Mouse (Mus musculus) kidney, postnatal 0 days (tissue): ENCODE measurements around the gene Ptk7. TPM values are rescaled to one million over a fixed set of nuclear protein-coding genes. Genes with fewer than 3 reads are reported as not detected.
A peak's percentile ranks its signal among the peaks of the same experiment; 100 is the strongest.

Source experiments
- ATAC-seq: fragments of 200-750 bp; cut with Nextera tagmentation; replicated peaks from 2 replicates; pipeline ENCODE4 v1.8.0; 2017; ENCODE audit warnings: low read depth, moderate number of reproducible peaks, moderate TSS enrichment, moderate library complexity; ENCODE audit not compliant: low FRiP score
- DNase-seq: peaks from one replicate; pipeline ENCODE4 v3.0.0-alpha.2; 2016; ENCODE audit warnings: low spot score
- H3K27ac ChIP-seq: fragments of 300-500 bp; sonication (generic); 2 replicates; pipeline ENCODE4 v1.5.1; 2014; ENCODE audit warnings: mild to moderate bottlenecking
- H3K27me3 ChIP-seq: fragments of 300-500 bp; sonication (generic); 2 replicates; pipeline ENCODE4 v1.6.1; 2014; ENCODE audit warnings: low read length, mixed read lengths; ENCODE audit not compliant: insufficient read depth
- H3K36me3 ChIP-seq: fragments of 300-500 bp; sonication (generic); 2 replicates; pipeline ENCODE4 v1.6.1; 2014; ENCODE audit warnings: low read length, mixed read lengths; ENCODE audit not compliant: insufficient read depth
- H3K4me1 ChIP-seq: fragments of 300-500 bp; sonication (generic); replicated peaks from 2 replicates; pipeline ENCODE4 v1.6.1; 2014; ENCODE audit warnings: antibody characterized with exemption, low read length, mixed read lengths; ENCODE audit not compliant: insufficient read depth
- H3K4me2 ChIP-seq: fragments of 300-500 bp; sonication (generic); 2 replicates; pipeline ENCODE4 v1.6.1; 2014; ENCODE audit warnings: mild to moderate bottlenecking, low read length, moderate library complexity, mixed read lengths
- H3K4me3 ChIP-seq: fragments of 300-500 bp; sonication (generic); replicated peaks from 2 replicates; pipeline ENCODE4 v1.5.1; 2014; ENCODE audit warnings: low read depth, low read length
- H3K9ac ChIP-seq: fragments of 300-500 bp; sonication (generic); 2 replicates; pipeline ENCODE4 v1.6.1; 2014; ENCODE audit warnings: low read depth, low read length
- H3K9me3 ChIP-seq: fragments of 300-500 bp; sonication (generic); replicated peaks from 2 replicates; pipeline ENCODE4 v1.6.1; 2016; ENCODE audit warnings: low read length, inconsistent platforms, mixed read lengths
- CTCF ChIP-seq: IDR thresholded peaks from 2 replicates; pipeline ENCODE4 v1.5.1; 2016; ENCODE audit warnings: antibody characterized with exemption, low read depth, mild to moderate bottlenecking, moderate library complexity
- WGBS: fragments of 180-500 bp; shearing (Covaris S2); extraction: QIAGEN DNeasy Blood & Tissue Kit; methylation state at CpG from one replicate; pipeline ENCODE4 v1.1.7; 2014; 5-methylcytosine and 5-hydroxymethylcytosine counted together
- polyA plus RNA-seq: library from polyadenylated mRNA; unstranded; fragments of >200 nt; fragmentation: Nextera tagmentation; extraction: Ambion mirVana; gene quantifications from 2 replicates; pipeline ENCODE4 v1.2.1, GENCODE M21; 2015

The Ptk7 gene
- polyA plus RNA-seq = 94.0 and 103 TPM in 2 replicates

- DNase-seq = peak; percentile 94
- Histone ChIP-seq H3K4me2 (peak within 1 kb of the TSS; percentile 80), H3K9me3 (no peaks in the 10 kb centered on the region), H3K4me1 (peaks cover 33% of the 10 kb centered on the region), H3K9ac (peak within 1 kb of the TSS; percentile 95), H3K4me3 (peak within 1 kb of the TSS; percentile 91), H3K27ac (peak within 1 kb of the TSS; percentile 97), H3K36me3 (0 out of 2 replicates have a peak, but pooled peaks cover 9% of the 10 kb centered on the region), H3K27me3 (no peaks in the 10 kb centered on the region)
- no peak for TF ChIP-seq CTCF
- under 1% methylated on average over 81 of the region's 90 CpGs for WGBS
- peak; percentile 48 for ATAC-seq
Observed at GRCm38 (mm10) chr17:46628791-46629684, at the start of gene Ptk7. Gene Ptk7 (minus strand): TSS chr17:46629504.

GRCm38 (mm10) chr17:46678911-46679310, 49.6 kb upstream of the Ptk7 start:
- peak; percentile 23 for DNase-seq
- 35% methylated on average over 9 of the region's 9 CpGs for WGBS
- no peak overlapping the region for H3K4me3 ChIP-seq
- peak overlapping the region; percentile 47; the same call in 1 of the 2 replicates for H3K27ac ChIP-seq
- no peaks in the 10 kb centered on the region for H3K27me3 ChIP-seq
- no peak for ATAC-seq
- TF ChIP-seq CTCF = no peak
- H3K4me1 ChIP-seq = peaks cover 29% of the 10 kb centered on the region; the same call in 1 of the 2 replicates
- peak overlapping the region; percentile 73 for H3K4me2 ChIP-seq
- H3K36me3 ChIP-seq = peaks cover 37% of the 10 kb centered on the region
- H3K9ac ChIP-seq = peak overlapping the region; percentile 66; the same call in 1 of the 2 replicates
- H3K9me3 ChIP-seq = no peaks in the 10 kb centered on the region

GRCm38 (mm10) chr17:46678416-46678815, 49.1 kb upstream of the Ptk7 start, which contains the start of gene Mea1:
Gene Mea1 (plus strand): TSS chr17:46678793.
- Histone ChIP-seq H3K4me2 (peak within 1 kb of the TSS; percentile 73), H3K4me3 (peak within 1 kb of the TSS; percentile 57), H3K4me1 (peaks cover 31% of the 10 kb centered on the region; the same call in 1 of the 2 replicates), H3K27ac (peak within 1 kb of the TSS; percentile 78; the same call in 1 of the 2 replicates), H3K9me3 (no peaks in the 10 kb centered on the region), H3K9ac (peak within 1 kb of the TSS; percentile 66; the same call in 1 of the 2 replicates), H3K27me3 (no peaks in the 10 kb centered on the region), H3K36me3 (peaks cover 32% of the 10 kb centered on the region)
- no peak for ATAC-seq
- 63% methylated on average over 8 of the region's 9 CpGs for WGBS
- no peak for TF ChIP-seq CTCF
- DNase-seq = no peak

GRCm38 (mm10) chr17:46674530-46675283, 45.4 kb upstream of the Ptk7 start:
- H3K4me2 ChIP-seq = peak overlapping the region; percentile 72
- H3K4me1 ChIP-seq = peaks cover 27% of the 10 kb centered on the region; the same call in 1 of the 2 replicates
- H3K9me3 ChIP-seq = no peaks in the 10 kb centered on the region
- no peak for TF ChIP-seq CTCF
- peak overlapping the region; percentile 81 for H3K4me3 ChIP-seq
- H3K36me3 ChIP-seq = peaks cover 30% of the 10 kb centered on the region
- WGBS = 18% methylated on average over 15 of the region's 15 CpGs
- peak overlapping the region; percentile 91 for H3K27ac ChIP-seq
- no peaks in the 10 kb centered on the region for H3K27me3 ChIP-seq
- no peak for DNase-seq
- peak; percentile 18; the same call in 1 of the 2 replicates for ATAC-seq
- peak overlapping the region; percentile 83 for H3K9ac ChIP-seq

GRCm38 (mm10) chr17:46673850-46674529, 44.7 kb upstream of the Ptk7 start, which contains the start of gene Rrp36:
Gene Rrp36 (minus strand): TSS chr17:46674352.
- Histone ChIP-seq H3K4me3 (peak within 1 kb of the TSS; percentile 81), H3K36me3 (peaks cover 36% of the 10 kb centered on the region), H3K4me2 (peak within 1 kb of the TSS; percentile 72), H3K9me3 (no peaks in the 10 kb centered on the region), H3K27me3 (no peaks in the 10 kb centered on the region), H3K4me1 (peaks cover 20% of the 10 kb centered on the region; the same call in 1 of the 2 replicates), H3K9ac (peak within 1 kb of the TSS; percentile 83), H3K27ac (peak within 1 kb of the TSS; percentile 91)
- ATAC-seq (peak; percentile 84), DNase-seq (peak; percentile 98)
- no peak for TF ChIP-seq CTCF
- WGBS = under 1% methylated on average over 43 of the region's 43 CpGs
